Mouse (Mus musculus): ENCODE results near the gene Wdr38.
"Not testable (repeated sequence)": the region's sequence is repeated elsewhere in the genome, so short reads cannot be mapped to it uniquely, and the experiment has no call there.

The Wdr38 gene

DNA sequence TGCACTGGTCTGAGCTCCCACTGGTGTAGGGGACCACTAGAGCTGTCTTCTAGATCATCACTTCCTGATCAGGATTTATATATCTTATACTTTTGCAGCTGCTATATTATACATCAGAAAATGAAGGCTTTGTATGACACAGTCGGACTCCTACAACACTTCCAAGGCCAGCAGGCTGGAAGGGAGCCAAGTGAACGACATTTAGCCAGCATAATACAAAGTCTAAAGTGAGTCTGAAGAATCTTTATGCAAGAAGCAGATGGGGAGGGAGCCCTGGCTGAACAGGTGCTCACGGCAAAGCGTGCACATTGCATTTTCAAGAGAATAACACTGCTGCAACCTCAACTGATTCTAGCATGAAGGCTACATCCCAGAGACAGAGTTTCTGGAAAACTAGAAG, 4.8 kb upstream of the Wdr38 start:
- no peak for DNase-seq (ENCODE audit: low spot score)

DNA sequence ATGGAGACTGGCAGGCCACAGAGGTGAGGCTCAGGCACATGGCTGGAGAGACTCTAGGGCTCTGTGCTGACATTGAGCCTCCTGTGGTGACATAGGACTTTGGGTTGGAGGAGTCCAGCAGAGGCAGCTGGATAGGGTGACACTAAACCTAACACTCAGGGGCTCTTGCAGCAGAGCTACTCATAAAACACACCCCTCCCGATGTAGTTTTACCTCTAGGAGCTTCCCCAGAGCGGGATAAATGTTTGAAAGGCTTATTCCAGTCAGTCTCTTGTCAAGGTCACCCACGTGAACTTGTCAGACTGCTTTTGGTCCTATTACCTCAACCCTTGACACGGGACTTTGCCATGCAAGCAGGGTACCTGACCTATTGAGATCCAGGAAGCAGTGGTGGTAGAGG, 2.1 kb downstream of the Wdr38 start:
- no peak for DNase-seq (ENCODE audit: low spot score)

- no peak for DNase-seq (ENCODE audit: low spot score)
Measured at GRCm38 (mm10) chr2:38999910-39000586, 2.8 kb downstream of the Wdr38 start.

GRCm38 (mm10) chr2:39000587-39000919, 3.3 kb downstream of the Wdr38 start:
- no peak for DNase-seq (ENCODE audit: low spot score)

DNA sequence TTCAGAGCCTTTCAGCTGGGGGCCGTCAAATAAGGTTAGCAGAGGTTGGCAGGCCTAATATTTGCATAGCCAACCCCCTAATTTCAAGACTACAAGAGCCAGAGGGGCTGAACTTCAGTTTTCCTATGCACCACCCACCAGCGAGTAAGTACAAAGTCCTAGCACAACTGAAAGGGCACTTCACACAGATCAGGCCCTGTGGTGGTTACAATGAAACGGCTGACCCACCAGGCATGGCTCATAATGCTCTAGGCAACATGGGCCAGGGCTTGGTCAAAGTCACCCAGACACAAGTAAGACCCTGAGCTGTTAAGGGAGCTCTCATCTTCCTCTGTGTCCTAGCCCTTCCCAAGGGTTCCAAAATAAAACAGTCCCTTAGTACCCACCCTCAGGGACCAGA, 4.6 kb downstream of the Wdr38 start:
- DNase-seq (ENCODE audit: low spot score) = no peak

GRCm38 (mm10) chr2:39003106-39003505, 5.8 kb downstream of the Wdr38 start:
- DNase-seq (ENCODE audit: low spot score) = no peak

- no peak for DNase-seq (ENCODE audit: low spot score)
Measured at GRCm38 (mm10) chr2:39003512-39003911, 6.2 kb downstream of the Wdr38 start.

DNA sequence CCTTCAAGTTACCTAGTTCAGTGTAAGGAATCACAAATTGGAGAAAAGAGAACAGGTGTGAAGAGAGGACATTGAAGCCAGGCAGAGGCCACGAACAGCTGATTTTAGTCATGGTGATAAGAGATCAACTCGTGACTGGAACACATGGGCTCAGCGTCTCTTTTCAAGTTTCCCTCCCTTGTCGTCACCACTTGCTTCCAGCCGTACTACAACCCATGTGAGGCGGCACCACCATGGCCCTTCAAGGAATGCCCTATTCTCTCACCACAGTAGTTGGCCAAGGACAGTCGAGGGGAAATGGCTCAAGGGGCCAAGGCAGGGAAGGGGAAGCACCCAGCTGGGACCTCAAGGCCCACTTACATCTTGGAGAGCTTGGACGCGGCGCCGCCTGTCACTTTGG, 7.1 kb downstream of the Wdr38 start:
- no peak for DNase-seq (ENCODE audit: low spot score)

DNA sequence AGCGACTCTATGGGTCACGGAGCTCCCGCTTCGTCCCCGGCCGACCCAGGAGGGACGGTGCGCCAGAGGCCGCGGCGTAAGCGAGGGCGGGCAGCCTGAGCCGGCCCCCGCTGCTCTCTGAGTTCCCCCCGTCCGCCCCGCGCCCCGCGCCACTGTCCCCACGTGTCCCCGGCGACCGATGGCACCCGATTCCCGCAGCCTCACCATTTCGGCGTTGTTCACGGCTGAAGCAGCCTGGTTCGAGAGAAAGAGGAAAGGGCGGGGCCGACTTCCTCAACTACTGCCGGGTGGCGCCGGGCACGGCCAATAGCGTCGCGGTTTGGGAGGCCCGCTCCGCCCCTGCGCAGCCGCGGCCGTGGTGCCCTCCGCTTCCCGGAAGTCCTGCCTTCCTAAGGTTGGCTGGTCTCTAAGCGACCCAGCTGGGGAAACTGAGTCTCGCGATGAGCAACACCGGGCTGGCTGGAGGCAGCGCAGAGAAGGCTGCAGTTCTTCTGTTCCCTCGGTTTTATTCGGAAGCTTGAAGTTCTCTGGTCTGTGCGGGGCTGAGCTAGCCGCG, 7.7 kb downstream of the Wdr38 start, which contains the start of gene Arpc5l:
TSS of gene Arpc5l (plus strand) at position 469 of the 556 bp plus-strand sequence.
- DNase-seq (ENCODE audit: low spot score) = peak; percentile 86

- DNase-seq (ENCODE audit: low spot score) = no peak
Measured at GRCm38 (mm10) chr2:39005574-39006079, 8.4 kb downstream of the Wdr38 start, which contains the start of gene Rpl35. Gene Rpl35, minus strand, starts transcription at chr2:39005624.

- DNase-seq (ENCODE audit: low spot score) = no peak
Measured at GRCm38 (mm10) chr2:39006149-39006730, 9.0 kb downstream of the Wdr38 start.

DNA sequence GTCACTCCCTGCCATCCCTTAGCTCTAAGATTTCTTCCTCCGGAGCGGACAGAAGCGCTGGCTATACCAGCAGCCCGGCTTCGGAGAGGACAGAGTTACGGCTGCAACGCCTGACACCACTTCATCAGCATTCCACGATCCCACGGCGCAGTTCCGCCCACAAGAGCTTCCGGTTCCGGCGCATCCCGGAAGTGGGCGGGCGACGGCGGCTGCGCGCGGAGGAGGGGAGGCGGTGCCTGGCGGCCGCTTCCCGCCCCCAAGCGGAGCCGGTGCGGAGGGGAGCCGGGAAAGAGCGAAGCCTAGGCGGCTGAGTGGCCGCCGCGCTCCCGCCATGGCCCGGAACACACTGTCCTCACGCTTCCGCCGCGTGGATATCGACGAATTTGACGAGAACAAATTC, 10.6 kb downstream of the Wdr38 start:
- peak; percentile 94 for DNase-seq (ENCODE audit: low spot score)

DNA sequence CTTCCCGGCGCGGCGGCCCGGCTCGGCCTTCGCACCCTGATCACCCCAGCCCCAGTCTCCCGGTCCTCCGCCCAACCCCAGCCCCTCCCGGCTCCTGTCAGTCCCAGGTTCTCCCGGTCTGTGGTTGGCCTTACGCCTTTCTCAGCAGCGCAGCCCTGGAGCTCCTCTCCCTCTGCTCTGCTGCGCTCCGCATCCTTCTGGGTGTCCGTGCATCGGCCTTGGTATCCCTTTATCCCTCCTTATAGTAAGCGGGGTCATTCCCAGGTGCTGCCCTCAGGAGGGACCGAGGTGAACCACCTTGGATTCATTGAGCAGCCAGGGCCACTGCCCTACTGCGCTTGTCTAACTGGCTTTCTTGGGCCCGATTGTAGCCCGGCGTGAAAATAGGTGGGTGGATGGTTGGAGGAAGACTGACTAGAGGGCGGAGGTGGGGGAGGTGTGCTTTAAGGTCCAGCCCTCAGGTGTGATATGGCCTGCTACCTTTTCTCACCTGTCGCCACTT, 11.1 kb downstream of the Wdr38 start:
- no peak for DNase-seq (ENCODE audit: low spot score)

DNA sequence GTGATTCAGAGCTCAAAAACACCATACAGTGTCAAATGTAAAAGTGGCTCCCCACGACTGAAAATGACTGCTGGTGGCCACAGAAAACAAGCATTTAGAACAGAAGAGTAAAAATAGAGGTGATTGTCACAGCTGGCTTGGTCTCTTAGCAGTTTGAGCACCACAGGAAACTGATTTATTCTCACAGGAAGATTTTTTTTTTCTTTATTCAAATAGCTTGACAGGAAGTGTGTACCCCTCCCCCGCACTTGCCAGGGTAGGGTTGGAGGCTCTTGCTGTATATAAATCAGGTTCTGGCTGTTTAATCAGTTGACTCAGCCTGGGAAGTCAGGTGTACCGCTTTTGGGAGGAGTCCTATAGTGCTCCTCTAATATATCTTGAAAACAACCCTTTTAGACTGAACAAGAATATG, 11.7 kb downstream of the Wdr38 start:
- DNase-seq (ENCODE audit: low spot score) = no peak

DNA sequence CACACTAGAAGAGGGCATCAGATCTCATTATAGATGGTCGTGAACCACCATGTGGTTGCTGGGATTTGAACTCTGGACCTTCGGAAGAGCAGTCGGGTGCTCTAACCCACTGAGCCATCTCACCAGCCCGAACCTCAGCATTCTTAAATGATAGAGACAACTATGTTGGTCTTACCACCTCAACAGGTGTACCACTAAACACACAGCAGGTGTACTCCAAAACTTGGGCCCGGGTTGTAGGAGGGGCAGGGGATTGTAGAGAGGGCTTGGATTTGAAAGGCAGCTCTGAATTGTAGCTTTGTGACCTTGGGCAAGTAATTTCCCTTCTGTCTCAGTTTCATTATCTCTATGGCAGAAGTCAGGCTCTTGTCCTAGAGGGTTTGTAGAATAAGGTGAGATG, 12.9 kb downstream of the Wdr38 start:
- not testable (repeated sequence) for DNase-seq (ENCODE audit: low spot score)

GRCm38 (mm10) chr2:39011264-39011663, 14.0 kb downstream of the Wdr38 start:
- DNase-seq (ENCODE audit: low spot score) = no peak

- DNase-seq (ENCODE audit: low spot score) = no peak
Measured at GRCm38 (mm10) chr2:39011971-39012370, 14.7 kb downstream of the Wdr38 start.

DNA sequence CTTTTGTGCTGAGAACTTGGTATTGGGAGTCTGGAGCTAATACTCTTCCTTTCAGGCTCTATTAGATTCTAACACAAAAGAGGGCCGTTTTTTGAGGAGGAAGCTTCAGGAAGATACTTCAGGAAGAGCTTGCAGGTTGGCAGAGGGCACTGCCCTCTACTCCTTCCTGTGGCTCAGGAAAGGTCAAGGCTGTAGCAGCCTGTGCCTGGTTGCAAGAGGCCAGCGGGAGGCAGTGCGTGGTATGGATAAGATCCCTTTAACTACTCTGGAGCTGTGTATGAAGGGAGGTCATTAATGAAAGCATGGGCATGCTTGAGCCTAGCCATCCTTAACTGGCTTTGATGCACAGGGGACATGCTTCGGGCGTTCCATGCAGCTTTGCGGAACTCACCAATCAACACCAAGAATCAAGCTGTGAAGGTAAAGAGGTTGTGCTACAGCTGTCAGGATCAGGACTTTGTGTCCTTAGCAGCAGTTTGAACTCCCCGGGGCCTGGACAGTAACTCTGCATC, 15.5 kb downstream of the Wdr38 start:
- no peak for DNase-seq (ENCODE audit: low spot score)

GRCm38 (mm10) chr2:39016581-39016980, 19.3 kb downstream of the Wdr38 start:
- no peak for DNase-seq (ENCODE audit: low spot score)

GRCm38 (mm10) chr2:39020004-39020403, 22.7 kb downstream of the Wdr38 start:
- DNase-seq (ENCODE audit: low spot score) = no peak

DNA sequence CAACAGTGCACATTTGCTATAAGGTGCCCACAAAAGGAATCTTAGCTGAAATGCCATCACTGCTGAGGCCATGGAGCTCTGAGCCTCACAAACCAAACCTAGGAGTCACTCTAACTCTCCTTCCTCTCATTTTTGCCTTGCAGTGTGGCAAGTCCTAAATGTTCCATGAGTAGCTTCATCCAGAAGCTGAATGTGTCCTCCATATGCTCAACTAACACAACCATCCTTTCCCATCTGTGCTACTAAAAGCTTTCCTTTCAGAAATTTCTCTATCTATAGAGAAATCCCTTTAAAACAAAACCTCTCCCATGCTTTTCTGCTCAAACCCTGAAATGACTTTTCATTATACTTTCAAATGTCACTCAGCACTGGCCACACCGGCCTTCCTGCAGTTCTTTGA, 34.3 kb downstream of the Wdr38 start:
- no peak for DNase-seq (ENCODE audit: low spot score)

GRCm38 (mm10) chr2:39040215-39040614, 42.9 kb downstream of the Wdr38 start:
- no peak for DNase-seq (ENCODE audit: low spot score)

DNA sequence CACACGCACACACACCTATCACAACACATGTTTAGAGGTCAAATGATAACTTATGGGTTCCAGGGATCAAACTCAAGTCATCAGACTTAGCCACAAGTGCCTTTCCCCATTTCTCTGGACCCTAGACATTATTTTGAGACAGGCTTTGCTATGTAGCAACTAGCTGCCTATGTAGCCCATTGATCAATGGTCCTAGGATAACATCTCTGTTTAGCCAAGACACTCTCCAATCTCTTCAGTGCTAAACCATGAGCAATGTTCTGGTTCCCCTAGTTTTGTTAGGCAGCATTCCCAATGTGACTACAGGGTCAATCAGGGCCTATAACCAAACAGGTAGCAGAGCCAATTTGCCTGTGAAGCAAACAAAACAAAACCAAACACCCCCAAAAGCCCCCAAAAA, 51.2 kb downstream of the Wdr38 start:
- no peak for DNase-seq (ENCODE audit: low spot score)

Data from urinary bladder, postnatal 25 days (tissue).